Mouse (Mus musculus): ENCODE measurements at regions not wholly inside any gene's neighbourhood (a gene's known extent, or its start where the extent isn't known, plus 50 kb on each side); places are given as distances from the start of the nearest gene placed in this dataset.

DNA sequence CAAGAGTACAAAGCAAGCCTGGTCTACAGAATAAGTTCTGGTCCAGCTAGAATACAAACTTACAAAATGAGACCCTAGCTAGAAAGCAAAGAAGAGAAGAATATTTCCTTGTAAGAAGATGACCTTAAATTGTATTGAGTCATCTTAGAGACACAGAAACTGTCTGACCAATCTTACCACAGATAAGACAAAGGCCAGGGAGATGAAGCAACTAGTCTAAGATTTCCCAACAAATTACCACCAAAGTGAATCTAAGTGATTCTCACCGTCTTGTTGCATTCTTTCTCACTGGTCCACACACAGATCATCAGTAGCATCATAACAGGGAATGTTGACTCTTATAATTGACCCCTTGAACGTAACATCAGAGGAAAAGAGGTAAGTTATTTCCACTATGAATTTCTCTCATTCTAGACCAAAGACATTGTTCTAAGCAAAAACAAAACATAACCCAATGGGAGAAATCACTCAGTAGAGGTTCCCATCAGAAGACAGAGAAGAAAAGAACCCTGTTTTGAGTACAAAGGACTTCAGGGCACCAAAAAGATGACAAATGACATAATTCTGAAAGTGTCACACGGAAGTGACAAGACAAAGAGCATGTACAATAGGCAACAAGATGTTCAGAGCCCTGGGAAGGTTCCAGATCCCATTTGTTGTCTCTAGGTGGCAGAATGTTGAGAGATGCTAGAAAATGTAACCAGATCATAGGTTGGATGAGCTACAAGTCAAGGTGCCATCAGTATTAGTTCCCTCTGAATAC, 107.0 kb upstream of the Cpeb2 start:
- Histone ChIP-seq H3K27ac (replicated peaks in 1 of 2; ENCODE audit: control insufficient read depth in 1 of 2, insufficient read depth in 1 of 2, low read depth in 2 of 2, low read length in 2 of 2) (no peak overlapping the region), H3K9ac (ENCODE audit: low read length) (no peak overlapping the region), H3K4me1 (ENCODE audit: control insufficient read depth in 2 of 2, insufficient read depth in 2 of 2, low read length in 2 of 2) (no peaks in the 10 kb centered on the region), H3K27me3 (ENCODE audit: control insufficient read depth, insufficient read depth, low read length) (no peaks in the 10 kb centered on the region), H3K9me3 (ENCODE audit: control insufficient read depth, low read length) (no peaks in the 10 kb centered on the region), H3K36me3 (ENCODE audit: control insufficient read depth, insufficient read depth, low read length) (no peaks in the 10 kb centered on the region), H3K4me3 (ENCODE audit: control insufficient read depth in 1 of 2, insufficient read depth in 1 of 2, low read depth in 1 of 2, low read length in 2 of 2) (no peak overlapping the region), H3K4me2 (ENCODE audit: low read length) (no peak overlapping the region)
- no peak for ATAC-seq (ENCODE audit: insufficient number of reproducible peaks, insufficient read depth, low FRiP score, low read depth)
- WGBS, result 83% methylated on average over 3 of the region's 3 CpGs

DNA sequence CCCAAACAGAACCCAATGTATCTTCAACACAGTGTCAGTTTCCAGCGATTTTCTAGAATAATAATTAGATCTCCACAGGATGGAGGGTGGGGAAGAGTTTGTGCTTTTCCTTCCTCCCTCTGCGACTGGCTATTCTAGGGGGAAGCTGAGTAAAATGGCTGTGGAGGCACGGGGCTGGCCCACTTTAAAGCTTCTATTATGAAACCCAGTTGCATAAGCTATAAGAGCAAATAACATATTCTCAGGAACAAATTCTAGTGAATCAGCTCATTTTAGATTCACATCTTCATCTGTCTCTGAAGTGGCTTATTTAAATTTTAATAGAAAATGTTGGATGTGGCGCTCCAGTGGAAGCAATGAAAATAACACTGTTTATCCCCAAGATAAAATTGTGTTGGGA, 102.6 kb upstream of the Cpeb2 start:
- H3K4me3 ChIP-seq (ENCODE audit: control insufficient read depth in 1 of 2, insufficient read depth in 1 of 2, low read depth in 1 of 2, low read length in 2 of 2), result no peak overlapping the region
- no peaks in the 10 kb centered on the region for H3K27me3 ChIP-seq (ENCODE audit: control insufficient read depth, insufficient read depth, low read length)
- ATAC-seq (ENCODE audit: insufficient number of reproducible peaks, insufficient read depth, low FRiP score, low read depth), result no peak
- no peak overlapping the region for H3K4me2 ChIP-seq (ENCODE audit: low read length)
- H3K4me1 ChIP-seq (ENCODE audit: control insufficient read depth in 2 of 2, insufficient read depth in 2 of 2, low read length in 2 of 2), result no peaks in the 10 kb centered on the region
- 73% methylated on average over 4 of the region's 4 CpGs for WGBS
- no peak overlapping the region for H3K27ac ChIP-seq (replicated peaks in 1 of 2; ENCODE audit: control insufficient read depth in 1 of 2, insufficient read depth in 1 of 2, low read depth in 2 of 2, low read length in 2 of 2)
- H3K9ac ChIP-seq (ENCODE audit: low read length), result no peak overlapping the region
- H3K36me3 ChIP-seq (ENCODE audit: control insufficient read depth, insufficient read depth, low read length), result no peaks in the 10 kb centered on the region
- no peaks in the 10 kb centered on the region for H3K9me3 ChIP-seq (ENCODE audit: control insufficient read depth, low read length)

GRCm38 (mm10) chr5:43130901-43131557, 101.9 kb upstream of the Cpeb2 start:
- Histone ChIP-seq H3K27me3 (ENCODE audit: control insufficient read depth, insufficient read depth, low read length) (no peaks in the 10 kb centered on the region), H3K4me2 (ENCODE audit: low read length) (no peak overlapping the region), H3K4me3 (ENCODE audit: control insufficient read depth in 1 of 2, insufficient read depth in 1 of 2, low read depth in 1 of 2, low read length in 2 of 2) (no peak overlapping the region), H3K9me3 (ENCODE audit: control insufficient read depth, low read length) (no peaks in the 10 kb centered on the region), H3K4me1 (ENCODE audit: control insufficient read depth in 2 of 2, insufficient read depth in 2 of 2, low read length in 2 of 2) (no peaks in the 10 kb centered on the region), H3K36me3 (ENCODE audit: control insufficient read depth, insufficient read depth, low read length) (no peaks in the 10 kb centered on the region), H3K27ac (replicated peaks in 1 of 2; ENCODE audit: control insufficient read depth in 1 of 2, insufficient read depth in 1 of 2, low read depth in 2 of 2, low read length in 2 of 2) (no peak overlapping the region), H3K9ac (ENCODE audit: low read length) (no peak overlapping the region)
- 91% methylated on average over 5 of the region's 5 CpGs for WGBS
- ATAC-seq (ENCODE audit: insufficient number of reproducible peaks, insufficient read depth, low FRiP score, low read depth), result no peak

DNA sequence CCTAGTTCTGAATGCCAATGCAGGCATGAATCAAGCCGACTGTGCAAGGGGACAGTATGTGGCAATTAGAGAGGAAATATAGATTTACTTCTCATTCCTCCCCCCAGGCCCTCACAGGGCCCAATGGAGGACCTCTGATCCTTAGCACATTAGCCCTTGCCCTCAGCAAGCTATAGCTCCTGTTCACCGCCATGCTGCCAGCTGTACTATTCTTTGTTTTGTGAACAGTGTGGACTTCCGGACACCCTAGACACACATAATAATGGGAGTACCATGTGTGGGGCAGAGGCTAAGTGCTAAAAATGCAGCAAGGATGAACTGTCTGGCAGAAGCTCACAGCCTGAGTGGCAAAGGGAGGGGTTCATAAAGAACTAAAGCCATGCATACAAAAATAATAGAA, 99.3 kb upstream of the Cpeb2 start:
- no peak for ATAC-seq (ENCODE audit: insufficient number of reproducible peaks, insufficient read depth, low FRiP score, low read depth)
- no peaks in the 10 kb centered on the region for H3K36me3 ChIP-seq (ENCODE audit: control insufficient read depth, insufficient read depth, low read length)
- no peak overlapping the region for H3K4me3 ChIP-seq (ENCODE audit: control insufficient read depth in 1 of 2, insufficient read depth in 1 of 2, low read depth in 1 of 2, low read length in 2 of 2)
- no peak overlapping the region for H3K27ac ChIP-seq (replicated peaks in 1 of 2; ENCODE audit: control insufficient read depth in 1 of 2, insufficient read depth in 1 of 2, low read depth in 2 of 2, low read length in 2 of 2)
- H3K27me3 ChIP-seq (ENCODE audit: control insufficient read depth, insufficient read depth, low read length), result no peaks in the 10 kb centered on the region
- no peaks in the 10 kb centered on the region for H3K9me3 ChIP-seq (ENCODE audit: control insufficient read depth, low read length)
- no peak overlapping the region for H3K4me2 ChIP-seq (ENCODE audit: low read length)
- H3K9ac ChIP-seq (ENCODE audit: low read length), result no peak overlapping the region
- WGBS, result 92% methylated on average over 3 of the region's 3 CpGs
- no peaks in the 10 kb centered on the region for H3K4me1 ChIP-seq (ENCODE audit: control insufficient read depth in 2 of 2, insufficient read depth in 2 of 2, low read length in 2 of 2)

DNA sequence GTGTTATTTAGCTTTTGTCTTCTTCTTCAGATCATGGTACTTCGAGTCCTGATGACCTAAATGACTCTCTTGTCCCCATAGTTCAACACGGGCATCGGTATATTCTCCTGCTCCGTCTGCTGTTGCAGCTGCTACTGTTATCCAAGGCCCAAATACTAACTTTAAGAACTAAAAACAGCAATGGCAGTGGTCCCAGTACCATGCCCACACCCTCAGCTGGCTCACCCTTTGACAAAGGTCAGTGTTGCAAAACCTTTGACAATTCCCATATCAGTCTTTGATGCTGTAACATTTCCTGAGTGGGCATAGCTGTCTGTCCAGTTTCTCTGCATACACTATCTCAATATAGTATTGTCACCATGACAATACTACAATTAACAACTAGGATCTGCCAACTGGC, 96.8 kb upstream of the Cpeb2 start:
- H3K4me1 ChIP-seq (ENCODE audit: control insufficient read depth in 2 of 2, insufficient read depth in 2 of 2, low read length in 2 of 2), result no peaks in the 10 kb centered on the region
- no peaks in the 10 kb centered on the region for H3K36me3 ChIP-seq (ENCODE audit: control insufficient read depth, insufficient read depth, low read length)
- H3K27ac ChIP-seq (replicated peaks in 1 of 2; ENCODE audit: control insufficient read depth in 1 of 2, insufficient read depth in 1 of 2, low read depth in 2 of 2, low read length in 2 of 2), result no peak overlapping the region
- H3K9ac ChIP-seq (ENCODE audit: low read length), result no peak overlapping the region
- no peak for ATAC-seq (ENCODE audit: insufficient number of reproducible peaks, insufficient read depth, low FRiP score, low read depth)
- no peaks in the 10 kb centered on the region for H3K9me3 ChIP-seq (ENCODE audit: control insufficient read depth, low read length)
- H3K4me3 ChIP-seq (ENCODE audit: control insufficient read depth in 1 of 2, insufficient read depth in 1 of 2, low read depth in 1 of 2, low read length in 2 of 2), result no peak overlapping the region
- whole genome bisulfite sequencing, result 82% methylated on average over 4 of the region's 4 CpGs
- no peak overlapping the region for H3K4me2 ChIP-seq (ENCODE audit: low read length)
- no peaks in the 10 kb centered on the region for H3K27me3 ChIP-seq (ENCODE audit: control insufficient read depth, insufficient read depth, low read length)

GRCm38 (mm10) chr5:43137777-43138176, 95.2 kb upstream of the Cpeb2 start:
- no peak overlapping the region for H3K9ac ChIP-seq (ENCODE audit: low read length)
- no peaks in the 10 kb centered on the region for H3K9me3 ChIP-seq (ENCODE audit: control insufficient read depth, low read length)
- WGBS, result 73% methylated on average over 5 of the region's 5 CpGs
- no peak overlapping the region for H3K4me3 ChIP-seq (ENCODE audit: control insufficient read depth in 1 of 2, insufficient read depth in 1 of 2, low read depth in 1 of 2, low read length in 2 of 2)
- no peaks in the 10 kb centered on the region for H3K4me1 ChIP-seq (ENCODE audit: control insufficient read depth in 2 of 2, insufficient read depth in 2 of 2, low read length in 2 of 2)
- no peak for ATAC-seq (ENCODE audit: insufficient number of reproducible peaks, insufficient read depth, low FRiP score, low read depth)
- H3K27ac ChIP-seq (replicated peaks in 1 of 2; ENCODE audit: control insufficient read depth in 1 of 2, insufficient read depth in 1 of 2, low read depth in 2 of 2, low read length in 2 of 2), result no peak overlapping the region
- H3K4me2 ChIP-seq (ENCODE audit: low read length), result no peak overlapping the region
- H3K36me3 ChIP-seq (ENCODE audit: control insufficient read depth, insufficient read depth, low read length), result no peaks in the 10 kb centered on the region
- no peaks in the 10 kb centered on the region for H3K27me3 ChIP-seq (ENCODE audit: control insufficient read depth, insufficient read depth, low read length)

DNA sequence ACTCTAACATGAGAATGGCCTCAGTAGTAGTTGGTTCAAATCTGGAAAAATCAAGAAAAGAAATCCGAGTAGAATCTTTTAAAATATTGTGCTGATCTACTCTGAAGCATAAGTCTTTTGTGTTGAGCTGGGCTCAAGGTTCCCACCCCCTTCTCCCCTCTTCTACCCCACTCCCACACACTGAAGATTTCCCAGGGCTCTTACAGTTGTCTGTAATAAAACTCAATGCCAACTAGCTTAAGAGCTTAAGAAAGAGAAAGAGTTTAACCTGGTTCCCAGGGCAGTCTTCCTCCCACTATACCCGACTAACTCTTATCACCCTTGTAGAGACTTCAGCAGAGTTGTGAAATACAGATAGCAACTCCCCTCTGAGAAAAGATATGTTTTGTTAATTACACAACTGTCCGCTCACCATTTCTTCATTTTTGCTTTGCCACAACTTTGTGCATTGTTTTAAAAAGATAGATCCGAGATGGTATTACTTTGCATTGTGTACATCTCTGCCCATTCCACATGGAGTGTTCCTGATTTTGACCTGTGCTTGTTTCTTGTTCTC, 94.0 kb upstream of the Cpeb2 start:
- 74% methylated on average over 4 of the region's 4 CpGs for WGBS
- ATAC-seq (ENCODE audit: insufficient number of reproducible peaks, insufficient read depth, low FRiP score, low read depth), result no peak
- H3K4me3 ChIP-seq (ENCODE audit: control insufficient read depth in 1 of 2, insufficient read depth in 1 of 2, low read depth in 1 of 2, low read length in 2 of 2), result no peak overlapping the region
- no peak overlapping the region for H3K27ac ChIP-seq (replicated peaks in 1 of 2; ENCODE audit: control insufficient read depth in 1 of 2, insufficient read depth in 1 of 2, low read depth in 2 of 2, low read length in 2 of 2)
- no peaks in the 10 kb centered on the region for H3K36me3 ChIP-seq (ENCODE audit: control insufficient read depth, insufficient read depth, low read length)
- no peak overlapping the region for H3K4me2 ChIP-seq (ENCODE audit: low read length)
- H3K9me3 ChIP-seq (ENCODE audit: control insufficient read depth, low read length), result no peaks in the 10 kb centered on the region
- H3K27me3 ChIP-seq (ENCODE audit: control insufficient read depth, insufficient read depth, low read length), result no peaks in the 10 kb centered on the region
- H3K9ac ChIP-seq (ENCODE audit: low read length), result no peak overlapping the region
- H3K4me1 ChIP-seq (ENCODE audit: control insufficient read depth in 2 of 2, insufficient read depth in 2 of 2, low read length in 2 of 2), result no peaks in the 10 kb centered on the region
